Mouse (Mus musculus) cerebellum, adult 2 months (tissue): ENCODE measurements around the gene Rinl.

Experiments
- CTCF ChIP-seq: fragments of 200-500 bp; IDR thresholded peaks from 2 replicates; pipeline ENCODE4 v1.5.1; 2011; ENCODE audit warnings: low read depth, mild to moderate bottlenecking, control low read depth, low read length, moderate library complexity, borderline replicate concordance; ENCODE audit not compliant: insufficient read depth
- POLR2A ChIP-seq: fragments of 200-500 bp; IDR thresholded peaks from 2 replicates; pipeline ENCODE4 v1.6.1; 2011; ENCODE audit warnings: low read length, control low read depth, borderline replicate concordance; ENCODE audit not compliant: insufficient read depth

DNA sequence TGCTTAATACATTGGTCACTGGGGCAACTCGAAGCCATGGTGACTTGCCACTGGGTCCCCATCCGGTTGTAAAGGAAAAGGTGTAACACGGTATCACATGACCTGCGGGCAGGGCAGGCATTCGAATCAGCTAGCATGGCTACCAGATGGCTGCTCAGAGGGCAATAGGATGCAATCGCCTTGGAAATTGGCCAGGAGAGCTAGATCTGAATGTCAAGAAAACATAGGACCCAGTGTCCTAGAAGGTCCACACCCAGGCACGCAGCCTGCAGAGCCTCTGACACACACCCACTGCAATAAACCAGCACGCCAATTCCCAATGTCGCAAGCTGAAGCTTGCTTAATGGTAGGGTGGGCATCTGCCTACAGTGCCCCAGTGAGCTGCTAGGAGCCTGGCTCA, 49.6 kb downstream of the Rinl start:
- no peak for TF ChIP-seq POLR2A
- TF ChIP-seq CTCF = no peak
